Mouse (Mus musculus) cerebellum, adult 11 months (tissue): ENCODE measurements around the gene Cdhr5.
"Not testable (repeated sequence)": the region's sequence is repeated elsewhere in the genome, so short reads cannot be mapped to it uniquely, and the experiment has no call there.

Source experiments
- DNase-seq: peaks from one replicate; pipeline ENCODE4 v3.0.0; 2022

Gene Cdhr5

DNA sequence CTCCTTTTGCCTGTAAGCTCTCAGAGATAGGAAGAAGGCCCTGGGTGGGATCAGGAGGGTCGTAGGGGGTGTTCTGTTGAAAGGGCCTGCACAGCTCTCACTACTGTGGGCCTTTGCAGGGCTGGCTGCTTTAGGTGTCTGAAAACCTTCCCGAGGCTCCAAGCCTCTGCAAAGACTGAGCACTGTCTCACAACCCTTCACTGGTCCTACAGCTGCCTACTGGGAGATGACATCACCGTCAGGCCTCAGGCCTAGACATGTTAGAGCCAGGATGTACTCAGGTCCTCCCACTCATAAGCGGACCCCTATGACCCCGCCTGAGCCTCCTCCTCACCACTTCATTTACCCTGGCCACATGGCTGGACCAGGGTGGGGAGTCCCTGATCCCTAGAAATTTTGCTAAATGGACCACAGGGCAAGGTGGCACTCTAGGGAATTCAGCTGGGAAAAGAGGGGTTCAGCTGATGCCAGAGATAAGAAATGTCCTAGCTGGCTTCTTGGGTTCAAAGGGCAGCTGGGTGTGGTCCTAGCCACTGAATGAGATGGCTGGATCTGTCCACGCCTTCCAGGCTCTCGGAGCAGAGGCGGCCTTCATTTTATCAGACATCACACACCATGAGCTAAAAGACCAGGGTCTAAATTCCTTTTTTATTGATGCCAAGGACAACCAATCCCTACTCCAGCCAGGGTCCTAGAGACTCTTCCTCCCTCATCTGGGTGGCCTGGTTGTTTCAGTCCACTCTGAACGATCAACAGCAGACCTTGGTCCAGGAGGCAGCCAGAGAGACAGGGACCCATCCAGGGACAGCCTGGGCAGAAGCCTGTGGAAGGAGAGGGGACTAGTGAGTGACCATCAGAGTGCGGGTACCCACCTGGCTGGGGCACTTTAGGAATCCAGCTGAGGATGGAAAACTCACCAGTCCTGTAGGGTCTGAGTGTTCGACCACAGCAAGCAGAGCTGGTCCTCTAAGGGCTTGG lies 1.4 kb upstream of the Cdhr5 start:
- no peak for DNase-seq

DNA sequence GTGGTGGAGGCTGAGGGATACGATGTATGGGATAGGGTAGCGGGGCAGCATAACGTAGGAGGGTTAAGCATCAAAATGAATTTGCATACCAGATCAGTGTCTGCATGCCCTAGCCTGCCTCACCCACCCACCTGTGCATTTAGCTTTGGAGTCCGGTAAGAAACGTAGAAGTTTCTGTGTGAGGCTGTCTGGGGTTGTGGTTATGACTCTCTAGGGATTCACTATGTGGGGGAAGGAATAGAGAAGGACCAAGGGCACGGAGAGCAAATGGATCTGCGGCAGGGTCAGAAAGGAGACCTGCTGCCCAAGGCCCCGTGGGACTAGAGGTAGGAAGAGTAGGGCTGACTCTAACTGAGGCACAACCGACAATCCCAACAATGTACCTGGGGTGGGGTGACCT lies 1.2 kb downstream of the Cdhr5 start:
- DNase-seq: no peak

DNA sequence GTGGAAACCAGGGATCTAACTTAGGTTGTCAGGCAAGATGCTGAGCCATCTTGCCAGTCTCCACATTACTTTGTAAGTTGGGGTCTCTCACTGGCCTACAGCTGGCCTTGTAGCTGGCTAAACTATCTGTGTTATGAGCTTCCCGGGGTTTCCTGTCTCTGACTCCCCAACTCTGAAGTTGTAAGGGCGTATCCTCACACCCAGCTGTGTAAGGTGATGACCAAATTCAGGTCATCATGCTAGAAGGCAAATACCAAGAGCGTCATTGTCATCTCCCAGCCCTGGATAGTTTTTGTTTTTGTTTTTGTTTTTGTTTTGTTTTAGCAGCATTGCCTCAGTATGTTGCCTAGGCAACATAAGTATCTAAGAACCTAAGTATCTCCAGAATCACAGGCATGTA lies 6.0 kb downstream of the Cdhr5 start:
- DNase-seq: no peak

DNA sequence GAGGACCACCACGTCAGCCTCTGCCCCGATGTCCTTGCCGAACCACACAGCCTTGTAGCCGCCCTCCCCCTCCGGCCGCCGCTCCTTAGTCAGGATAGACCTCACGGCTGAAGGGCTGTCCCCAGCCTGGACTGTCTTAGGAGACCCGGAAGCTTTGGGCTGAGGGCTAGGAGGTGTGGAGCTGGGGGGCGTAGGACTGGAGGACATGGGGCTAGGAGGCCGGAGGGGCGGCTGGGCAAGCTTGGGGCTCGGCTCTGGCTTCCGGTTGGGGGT lies 7.4 kb downstream of the Cdhr5 start:
- DNase-seq: no peak

DNA sequence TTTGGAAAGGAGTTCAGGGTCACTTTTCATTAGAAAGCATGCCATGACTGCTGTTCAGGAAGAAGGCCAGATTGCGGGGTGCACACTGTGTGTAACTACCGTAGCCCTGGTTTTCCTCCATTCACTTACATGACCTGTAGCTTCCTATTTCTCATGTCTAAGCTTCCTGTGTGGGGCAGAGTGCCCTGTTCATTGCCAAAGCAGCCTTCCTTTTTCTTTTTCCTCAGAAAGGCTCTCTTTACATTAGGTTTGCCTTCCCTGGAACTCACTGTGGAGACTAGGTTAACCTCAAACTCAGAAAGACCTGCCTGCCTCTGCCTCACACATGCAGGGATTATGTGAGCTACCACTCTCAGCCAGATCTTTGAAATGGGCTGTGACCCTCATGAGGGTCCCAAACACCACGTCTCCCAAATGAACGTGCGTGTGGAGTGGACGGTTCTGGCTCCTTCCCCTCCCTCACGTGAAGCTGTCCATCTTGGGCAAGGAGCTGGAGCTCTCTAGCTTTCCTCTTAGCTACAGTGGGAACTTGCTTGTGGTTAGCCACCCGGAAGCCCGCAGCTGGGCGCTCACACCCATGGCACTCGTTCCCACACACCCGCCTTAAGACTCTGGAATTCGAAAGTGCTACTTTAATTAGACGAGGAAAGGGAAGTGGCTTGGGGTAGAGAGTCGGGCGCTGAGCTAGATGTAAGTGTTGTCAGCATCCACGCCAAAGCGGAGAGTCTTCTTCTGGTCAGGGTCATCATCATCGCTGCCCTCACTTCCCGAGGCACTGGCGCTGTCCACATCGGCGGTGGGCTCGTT lies 7.9 kb downstream of the Cdhr5 start:
- DNase-seq: no peak

DNA sequence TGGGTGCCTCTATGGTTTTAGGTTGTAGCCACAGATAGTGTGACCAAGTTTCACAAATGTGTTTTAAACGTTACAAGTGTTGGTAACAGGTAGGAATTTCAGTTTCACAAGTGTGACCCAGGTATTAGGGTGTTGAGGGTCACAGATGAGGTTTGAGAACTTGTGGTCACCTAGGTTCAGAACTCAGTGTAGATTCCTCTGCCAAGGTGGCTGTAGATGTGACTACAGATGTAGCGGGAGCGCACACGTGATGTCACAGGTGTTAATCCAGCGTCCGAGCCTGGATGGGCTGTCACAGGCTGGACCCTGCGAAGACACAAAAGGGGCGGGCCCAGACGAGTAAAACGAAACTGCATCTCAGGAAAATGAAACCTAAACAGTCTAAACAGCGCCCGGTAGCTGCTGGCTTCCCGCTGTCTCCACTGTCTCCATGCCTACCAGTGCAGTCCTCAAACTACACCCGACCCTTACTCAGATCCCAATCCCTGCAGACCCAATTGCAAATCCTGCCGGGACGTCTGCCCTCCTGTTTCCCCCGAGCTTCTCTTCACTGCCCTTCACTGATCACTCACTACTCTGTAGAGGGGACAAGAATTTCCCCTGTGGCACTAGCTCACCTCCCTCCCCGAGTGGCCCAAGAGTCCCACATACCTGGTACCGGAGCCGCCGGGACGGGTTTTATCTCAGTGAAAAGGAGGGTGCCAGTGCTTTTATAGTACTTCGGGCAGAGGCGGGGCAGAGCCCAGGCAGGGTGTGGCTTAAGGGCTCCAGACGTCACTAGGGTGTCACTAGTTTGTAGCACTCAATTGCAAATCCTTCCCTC lies 10.6 kb downstream of the Cdhr5 start, which contains the start of gene Irf7:
Irf7 (minus strand) TSS at position 743 of the 823 bp plus-strand sequence.
- peak; percentile 27 for DNase-seq

DNA sequence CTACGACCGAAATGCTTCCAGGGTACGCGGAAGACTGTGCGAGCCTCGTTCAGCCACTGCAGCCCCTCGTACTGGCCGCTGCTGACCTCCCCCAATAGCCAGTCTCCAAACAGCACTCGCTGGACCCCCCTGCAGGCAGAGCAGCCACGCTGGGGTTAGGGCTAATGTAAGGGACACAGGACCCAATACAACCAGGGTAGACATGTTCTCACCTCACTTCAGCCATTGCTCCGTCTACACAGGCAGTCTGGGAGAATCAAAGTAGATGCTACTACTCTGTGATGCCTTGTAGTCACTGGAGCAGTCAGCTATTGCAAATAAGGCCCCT lies 11.2 kb downstream of the Cdhr5 start:
- DNase-seq: no peak

DNA sequence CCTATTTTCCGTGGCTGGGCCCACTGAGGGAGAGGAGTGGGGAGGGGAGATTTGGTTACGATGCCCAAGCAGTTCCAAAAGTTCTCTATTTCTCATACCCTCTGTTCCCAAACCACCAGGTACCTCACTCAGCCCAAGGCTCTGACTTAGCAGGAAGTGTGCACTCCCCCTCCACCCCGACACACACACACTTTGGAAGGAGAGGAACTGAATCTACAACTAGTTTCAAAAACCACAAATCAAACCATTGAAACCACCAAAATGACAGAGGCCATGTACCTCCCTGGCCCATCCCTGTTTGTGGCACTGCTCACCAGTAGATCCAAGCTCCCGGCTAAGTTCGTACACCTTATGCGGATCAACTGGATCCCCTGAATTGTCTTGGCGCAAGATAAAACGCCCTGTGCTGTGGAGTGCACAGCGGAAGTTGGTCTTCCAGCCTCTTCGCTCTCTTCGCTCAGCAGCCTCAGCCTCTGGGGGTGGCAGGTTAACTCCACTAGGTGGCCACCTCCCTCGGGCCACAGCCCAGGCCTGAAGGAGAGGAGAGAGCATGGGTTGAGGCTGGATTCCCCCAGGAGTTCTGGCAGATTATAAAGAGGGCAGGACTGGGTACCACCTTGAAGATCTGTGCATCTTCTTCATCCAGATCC lies 11.7 kb downstream of the Cdhr5 start:
- DNase-seq: no peak

DNA sequence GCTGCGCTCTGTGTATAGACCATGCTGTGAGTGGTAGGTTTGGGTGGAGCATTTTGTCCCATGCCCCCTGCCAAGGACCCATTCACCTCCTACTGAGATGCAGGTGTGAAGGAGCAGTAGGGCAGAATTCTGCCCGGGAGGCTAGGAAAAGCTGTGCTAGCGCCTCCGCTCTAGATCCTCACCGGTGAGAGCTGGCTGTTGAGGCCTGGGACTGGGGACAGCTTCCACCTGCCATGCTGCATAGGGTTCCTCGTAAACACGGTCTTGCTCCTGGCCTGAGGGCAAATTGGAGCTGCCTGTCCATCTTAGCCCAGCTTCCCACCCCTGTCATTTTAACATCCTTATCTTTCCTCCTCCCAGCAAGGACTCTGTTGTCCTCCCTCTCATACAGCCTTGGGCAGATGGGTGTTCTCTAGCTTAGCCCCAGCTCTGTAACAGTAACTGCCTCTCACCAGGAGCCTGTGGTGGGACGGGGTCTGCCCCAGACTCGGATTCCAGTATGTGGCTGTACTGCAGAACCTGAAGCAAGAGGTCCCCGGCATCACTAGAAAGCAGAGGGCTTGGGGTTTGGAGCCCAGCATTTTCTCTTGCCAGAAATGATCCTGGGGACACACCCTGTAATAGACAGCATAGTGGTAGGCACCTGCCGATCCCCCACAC lies 12.4 kb downstream of the Cdhr5 start:
- no peak for DNase-seq

DNA sequence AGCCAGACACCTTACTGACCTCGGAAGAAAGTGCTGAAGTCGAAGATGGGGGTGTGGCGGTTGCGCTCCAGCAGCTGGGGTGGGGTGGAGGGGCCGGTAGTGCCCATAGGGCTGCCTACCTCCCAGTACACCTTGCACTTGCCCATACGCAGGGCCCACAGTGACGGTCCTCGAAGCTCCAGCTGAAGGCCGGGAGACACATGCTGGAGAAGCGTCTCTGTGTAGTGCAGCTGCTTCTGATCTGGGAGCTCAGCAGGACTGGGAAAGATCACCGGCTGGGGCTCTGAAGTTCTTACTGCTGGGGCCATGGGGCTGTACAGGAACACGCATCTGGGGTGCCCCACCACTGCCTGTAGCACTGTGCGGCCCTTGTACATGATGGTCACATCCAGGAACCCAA lies 12.9 kb downstream of the Cdhr5 start:
- no peak for DNase-seq

DNA sequence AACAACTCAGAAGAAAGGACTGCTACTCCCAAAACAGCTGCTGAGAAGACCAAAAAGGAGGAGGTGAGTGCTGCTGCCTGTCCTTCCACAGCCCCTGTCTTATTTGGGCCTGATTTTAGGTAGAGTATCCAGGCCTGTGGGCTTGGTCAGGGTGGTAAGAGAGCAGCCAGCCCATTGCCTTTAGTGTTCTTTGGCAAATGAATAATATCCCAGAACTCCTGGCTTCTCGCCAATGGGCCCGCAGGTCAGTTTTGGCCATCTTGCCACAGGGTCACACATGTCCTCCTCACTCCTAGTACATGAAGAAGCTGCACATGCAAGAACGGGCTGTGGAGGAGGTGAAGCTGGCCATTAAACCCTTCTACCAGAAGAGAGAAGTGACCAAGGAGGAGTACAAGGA lies 15.1 kb downstream of the Cdhr5 start:
- no peak for DNase-seq

DNA sequence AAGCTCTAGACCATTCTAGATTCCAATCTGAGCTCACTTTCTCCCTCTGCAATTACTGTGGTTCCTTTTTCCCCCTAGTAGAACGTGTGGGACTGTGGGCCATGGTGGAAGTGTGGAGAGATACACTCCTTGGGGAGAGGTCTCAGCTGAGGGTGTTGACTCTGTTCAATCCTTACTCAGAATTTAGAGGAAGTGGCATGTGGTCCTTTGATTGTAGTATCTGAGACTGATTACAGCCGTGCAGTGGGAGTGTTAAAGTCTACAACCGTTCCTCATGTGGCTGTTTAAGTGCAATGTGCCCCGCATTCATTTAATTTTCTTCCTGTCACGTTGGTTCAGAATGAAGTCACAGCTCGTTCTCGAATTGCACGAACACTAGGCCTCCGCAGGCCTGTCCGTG lies 20.4 kb downstream of the Cdhr5 start:
- no peak for DNase-seq

DNA sequence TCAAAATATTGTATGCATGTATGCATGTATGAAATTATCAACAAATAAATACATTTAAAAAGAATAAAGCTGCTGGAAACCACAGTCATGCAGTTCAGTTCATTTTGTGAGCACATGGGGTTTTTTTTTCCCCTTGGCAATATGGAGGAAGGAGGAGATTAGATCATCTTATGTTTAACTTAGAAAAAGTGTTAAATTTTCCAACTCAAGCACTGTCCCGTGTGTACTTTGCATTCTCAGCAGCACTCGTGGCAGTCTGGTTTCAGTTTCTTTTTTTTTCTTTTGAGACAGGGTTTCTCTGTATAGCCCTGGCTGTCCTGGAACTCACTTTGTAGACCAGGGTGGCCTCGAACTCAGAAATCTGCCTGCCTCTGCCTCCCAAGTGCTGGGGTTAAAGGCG lies 26.1 kb downstream of the Cdhr5 start:
- not testable (repeated sequence) for DNase-seq

DNA sequence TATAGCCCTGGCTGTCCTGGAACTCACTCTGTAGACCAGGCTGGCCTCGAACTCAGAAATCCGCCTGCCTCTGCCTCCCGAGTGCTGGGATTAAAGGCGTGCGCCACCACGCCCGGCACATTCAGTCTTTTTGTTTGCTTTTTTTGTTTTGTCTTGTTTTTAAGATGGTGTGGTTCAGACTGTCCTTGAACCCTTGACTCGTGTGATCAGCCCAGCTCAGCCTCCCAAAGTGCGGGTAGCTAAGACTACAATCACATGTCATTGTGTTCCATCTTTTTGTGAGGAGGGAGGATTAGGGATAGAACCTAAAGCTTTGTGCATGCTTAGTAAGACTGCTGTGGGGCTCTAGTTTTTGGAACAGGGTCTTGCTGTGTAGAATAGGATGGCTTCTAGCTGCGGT lies 45.0 kb downstream of the Cdhr5 start:
- DNase-seq: no peak

DNA sequence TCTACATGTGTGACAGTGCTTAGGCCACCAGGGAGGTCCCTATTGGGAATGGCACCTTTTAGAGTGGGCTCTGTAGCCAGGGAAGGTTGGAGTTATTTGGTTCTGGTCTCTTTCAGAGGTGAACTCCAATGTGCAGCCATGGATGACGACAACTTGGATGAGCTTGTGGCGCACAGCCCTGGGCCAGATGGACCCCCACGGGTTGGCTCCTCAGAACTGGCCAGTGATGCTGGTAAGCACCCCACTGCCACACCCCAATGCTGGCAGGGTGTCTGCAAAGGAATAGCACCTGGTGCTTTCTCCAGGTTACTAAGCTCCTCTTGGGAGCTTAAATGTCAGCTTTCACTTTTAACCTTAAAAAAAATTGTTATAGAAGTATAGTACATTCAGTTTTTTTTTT lies 45.5 kb downstream of the Cdhr5 start:
- DNase-seq: no peak

DNA sequence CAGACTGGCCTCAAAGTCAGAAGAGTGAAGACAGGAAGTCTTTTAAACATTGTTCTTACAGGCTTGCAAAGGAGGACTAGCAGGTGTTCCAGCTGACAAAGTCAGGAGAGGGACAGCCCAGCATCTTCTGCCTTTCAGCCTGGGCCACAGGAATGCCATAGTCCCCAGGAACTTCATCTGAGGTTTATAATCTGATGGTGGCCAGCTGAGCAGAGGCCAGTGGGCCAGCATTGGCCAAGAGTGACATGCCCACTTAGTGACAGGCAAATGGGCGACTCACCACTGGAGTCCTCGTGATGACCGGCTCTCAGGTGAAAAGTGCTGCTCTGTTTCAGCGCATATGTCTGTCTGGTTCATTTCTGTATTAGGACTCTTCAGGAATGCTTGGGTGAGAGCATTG lies 46.0 kb downstream of the Cdhr5 start:
- no peak for DNase-seq

DNA sequence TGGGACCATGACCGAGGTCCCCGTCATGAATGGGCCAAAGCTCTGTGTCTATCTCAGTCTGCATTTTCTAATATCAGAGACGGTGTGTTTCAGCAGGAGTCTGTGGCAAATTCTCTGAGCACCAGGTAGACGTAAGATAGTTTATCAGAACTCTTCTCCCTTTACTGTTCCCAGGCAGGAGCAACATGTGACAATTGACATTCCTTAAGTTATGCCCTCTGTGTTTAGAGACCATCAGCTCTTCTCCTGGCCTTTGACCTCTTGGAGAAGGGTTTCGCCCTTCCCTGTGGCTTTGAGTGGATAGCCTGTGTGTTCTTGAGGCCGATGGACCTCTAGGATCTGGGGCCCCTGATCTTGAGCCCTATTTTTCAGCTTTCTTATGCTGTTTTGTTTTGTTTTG lies 46.9 kb downstream of the Cdhr5 start:
- no peak for DNase-seq

DNA sequence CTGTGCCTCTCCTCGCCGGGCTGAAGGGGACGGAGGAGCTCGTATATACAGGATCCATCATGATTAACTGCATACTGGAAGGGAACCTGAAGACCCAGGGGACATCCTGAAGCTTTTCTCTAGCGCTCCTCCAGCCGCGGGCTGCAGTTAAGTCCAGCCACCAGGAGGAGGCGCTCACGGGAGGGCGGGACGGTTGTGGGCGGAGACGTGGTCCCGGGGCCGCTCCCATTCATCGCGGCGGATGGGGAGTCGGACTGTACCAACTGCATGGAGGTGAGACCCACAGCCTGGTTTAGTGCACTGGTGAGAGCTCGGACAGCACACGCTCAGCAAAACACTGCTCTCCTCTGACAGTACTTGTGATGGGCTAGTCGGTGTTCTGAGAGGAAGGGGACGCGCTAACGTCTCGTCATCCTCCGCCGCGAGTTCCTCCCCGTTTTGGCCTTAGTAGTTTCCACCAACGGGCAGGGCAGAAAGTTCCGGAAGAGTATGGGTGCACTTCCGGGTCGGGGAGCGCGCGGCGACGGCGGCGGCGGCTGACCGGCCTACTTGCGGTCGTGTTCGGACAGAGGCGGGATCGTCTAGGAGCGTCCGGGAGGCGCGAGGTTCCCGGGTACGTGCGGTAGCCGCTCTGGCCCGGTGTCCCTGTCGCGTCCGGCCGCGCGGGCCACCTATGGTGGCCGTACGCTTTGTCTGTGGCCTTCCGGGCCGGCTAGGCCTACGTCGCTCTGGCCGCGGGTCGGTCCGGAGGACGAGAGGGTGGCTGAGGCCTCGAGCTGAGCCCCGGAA lies 48.1 kb downstream of the Cdhr5 start, which contains the start of gene Phrf1:
Phrf1 (plus strand) TSS at position 506 of the 789 bp plus-strand sequence.
- DNase-seq: peak; percentile 91

DNA sequence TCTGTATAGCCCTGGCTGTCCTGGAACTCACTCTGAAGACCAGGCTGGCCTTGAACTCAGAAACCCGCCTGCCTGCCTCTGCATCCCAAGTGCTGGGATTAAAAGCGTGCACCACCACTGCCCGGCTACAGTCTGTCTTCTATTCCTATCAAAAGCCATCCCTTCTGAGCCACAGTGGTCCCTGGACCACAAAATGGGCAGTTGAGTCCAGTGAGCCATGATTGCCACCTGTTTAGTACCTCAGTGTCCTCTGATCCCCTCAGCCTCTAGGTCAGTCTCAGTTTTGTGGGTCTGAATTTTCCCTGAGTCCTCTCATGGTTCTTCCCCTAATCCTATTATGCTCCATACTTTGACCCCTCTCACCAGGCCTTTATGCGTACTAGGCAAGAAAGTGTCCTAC lies 48.8 kb downstream of the Cdhr5 start:
- DNase-seq: no peak

DNA sequence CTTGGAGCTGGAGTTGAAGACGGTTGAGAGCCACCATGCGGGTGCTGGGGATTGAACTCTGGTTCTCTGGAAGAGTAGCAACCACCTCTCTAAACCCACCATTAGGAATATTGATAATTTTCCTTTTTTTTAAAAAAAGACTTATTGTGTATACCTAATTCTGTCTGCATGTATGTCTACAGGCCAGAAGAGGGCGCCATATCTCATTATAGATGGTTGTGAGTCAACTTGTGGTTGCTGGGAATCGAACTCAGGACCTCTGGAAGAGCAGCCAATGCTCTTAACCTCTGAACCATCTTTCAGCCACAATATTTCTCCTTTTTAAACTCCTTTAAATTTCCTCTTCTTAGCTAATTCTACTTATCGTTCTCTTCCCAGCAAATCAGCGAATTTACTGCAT lies 50.1 kb downstream of the Cdhr5 start:
- no peak for DNase-seq

DNA sequence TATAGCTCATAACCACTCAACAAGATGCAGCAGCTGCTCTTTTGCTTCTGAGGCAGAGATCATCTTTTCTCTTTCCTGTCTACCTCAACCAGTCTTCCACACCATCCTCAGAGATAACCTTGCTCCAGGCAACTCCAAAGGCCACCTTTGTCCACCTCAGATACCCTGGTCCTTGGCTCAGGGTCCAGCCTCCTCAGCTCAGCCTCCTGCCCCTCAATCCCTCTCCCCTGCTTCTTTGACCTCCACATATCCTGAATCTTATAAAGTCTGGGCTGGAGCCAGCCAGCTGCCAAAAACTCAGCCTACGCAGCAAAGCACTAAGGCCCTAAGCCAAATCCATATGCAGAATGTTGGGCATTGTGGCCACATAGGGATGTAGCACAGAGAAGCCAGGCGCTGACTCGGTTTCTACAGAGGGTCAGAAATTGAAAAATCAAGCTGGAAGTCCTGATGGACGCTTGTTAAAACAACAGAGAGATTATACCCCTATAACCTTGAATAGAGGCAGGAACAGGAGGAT lies 53.8 kb downstream of the Cdhr5 start:
- DNase-seq: no peak
